Mouse (Mus musculus) cerebellum, adult 18-20 months (tissue): Measurements from ENCODE around the gene Nat8f2.

Experiments
- DNase-seq, 2 experiments: peaks; one replicate each; pipeline ENCODE4 v3.0.0; 2021

Gene Nat8f2

DNA sequence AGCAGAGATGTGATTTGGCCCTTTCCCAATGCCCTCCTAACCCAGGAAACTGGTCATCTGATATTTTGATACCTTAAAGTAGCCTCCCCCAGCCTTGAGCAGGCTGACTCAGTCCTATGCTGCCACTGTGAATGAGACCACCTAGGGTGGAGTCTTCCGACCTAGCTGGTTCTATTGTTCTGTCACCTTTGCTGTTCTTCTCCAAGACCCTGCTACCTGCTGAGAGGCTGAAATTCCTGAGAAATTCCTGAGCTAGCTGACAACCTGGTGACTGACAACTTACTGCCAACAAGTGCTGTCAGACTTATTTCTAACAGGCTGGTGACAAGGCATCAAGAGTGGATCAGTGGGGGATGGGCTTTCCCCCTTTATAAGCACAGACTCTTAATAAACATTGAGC is 50.6 kb downstream of the Nat8f2 start:
- no peak for DNase-seq
